Mouse (Mus musculus) heart, postnatal 10 days (tissue): ENCODE measurements around the gene Leo1. TPM values are rescaled to one million over a fixed set of nuclear protein-coding genes. Genes with fewer than 3 reads are reported as not detected.

ENCODE experiments used
- DNase-seq, 2 experiments: peaks; one replicate each; pipeline ENCODE4 v3.0.0; 2021
- intact Hi-C: fragments of 180-260 bp; cut with DNase I; formaldehyde crosslinking; loops from one replicate; pipeline ENCODE4 v1.15.1; 2025
- total RNA-seq, 2 experiments: library from RNA; stranded (reverse); gene quantifications; 2 replicates each; pipeline ENCODE4 v1.2.3; 2021

Leo1 gene
- 10 to 100 TPM; 21.8 to 23.2 TPM for total RNA-seq

DNA sequence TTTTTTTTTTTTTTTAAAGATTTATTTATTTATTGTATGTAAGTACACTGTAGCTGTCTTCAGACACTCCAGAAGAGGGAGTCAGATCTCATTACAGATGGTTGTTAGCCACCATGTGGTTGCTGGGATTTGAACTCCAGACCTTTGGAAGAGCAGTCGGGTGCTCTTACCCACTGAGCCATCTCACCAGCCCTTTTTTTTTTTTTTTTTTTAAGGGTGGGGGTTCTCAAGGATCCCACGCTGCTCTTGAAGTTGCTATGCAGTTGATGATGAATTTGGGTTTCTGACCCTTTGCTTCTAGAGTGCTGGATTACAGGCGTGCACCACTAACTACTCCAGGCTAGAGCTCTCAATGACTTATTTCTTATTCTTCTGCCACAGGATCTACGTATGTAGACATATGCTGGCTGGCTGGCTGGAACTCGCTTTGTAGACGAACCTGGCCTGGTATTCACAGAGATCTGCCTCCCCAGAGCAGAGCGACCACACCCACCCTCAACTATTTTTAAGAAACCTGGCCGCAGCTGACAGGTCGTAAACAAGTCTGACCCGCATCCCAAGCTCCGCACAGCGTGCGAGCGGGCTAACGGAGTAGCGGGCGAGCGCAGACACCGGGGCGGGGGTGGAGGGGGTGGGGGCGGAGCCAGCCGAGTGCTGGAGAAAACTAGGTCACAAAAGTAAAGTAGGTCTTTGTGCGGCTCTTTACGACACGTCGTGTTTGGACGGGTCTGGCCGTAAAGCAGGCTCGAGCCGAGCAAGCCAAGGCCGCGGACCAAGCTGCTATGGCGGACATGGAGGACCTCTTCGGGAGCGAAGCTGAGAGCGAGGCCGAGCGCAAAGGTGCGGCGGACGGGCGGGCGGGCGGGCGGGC is at the start of gene Leo1:
Gene Leo1 (plus strand): TSS at position 729 of the 871 bp plus-strand sequence.
- intact Hi-C loops = loop anchor here (5.0 kb wide), 3 partner anchors 76 to 141 kb away; no protein-coding TSS in a partner anchor

GRCm38 (mm10) chr9:75393251-75393650 is 48.1 kb upstream of the Leo1 start:
- intact Hi-C loops = no loop called here
- DNase-seq = no peak

More for the DNA sequence above, at the start of gene Leo1:
- peak; percentile 89 to 94 for DNase-seq

DNA sequence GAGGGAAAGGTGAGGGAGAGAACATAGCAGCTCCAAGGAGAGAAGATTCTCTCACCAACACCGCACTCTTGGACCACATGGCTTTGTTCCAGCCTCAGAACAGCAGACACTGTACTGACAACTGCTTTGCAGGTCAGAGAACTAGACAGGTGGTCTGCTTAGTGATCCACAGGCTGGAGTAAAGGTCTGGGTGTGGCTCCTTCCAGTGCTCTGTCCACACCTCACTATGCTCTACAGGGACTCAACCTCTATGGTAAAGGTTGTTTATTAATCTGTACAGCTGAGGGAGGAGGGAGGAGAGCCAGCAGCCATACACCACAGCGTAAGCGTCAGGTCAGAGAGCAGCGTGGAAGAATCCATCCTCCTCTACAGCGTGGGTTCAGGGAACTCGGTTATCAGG is 45.4 kb upstream of the Leo1 start:
- no peak for DNase-seq
- intact Hi-C loops = no loop called here

DNA sequence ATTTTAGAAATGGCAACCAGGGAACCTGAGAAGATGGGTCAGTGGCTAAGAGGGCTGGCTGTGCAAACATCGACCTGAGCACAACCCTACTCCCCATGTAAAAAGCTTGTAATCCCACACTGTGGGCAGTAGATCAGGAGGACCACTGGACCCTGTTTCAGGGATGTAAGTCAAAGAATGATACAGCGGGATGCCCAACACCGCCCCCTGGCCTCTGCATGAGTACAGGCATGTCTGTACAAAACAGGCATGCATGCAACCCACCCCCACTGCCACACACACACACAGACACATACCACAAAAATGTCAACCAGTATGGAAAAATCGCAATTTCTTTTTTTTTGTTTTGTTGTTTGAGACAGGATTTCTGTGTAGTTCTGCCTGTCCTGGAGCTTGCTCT is 42.3 kb upstream of the Leo1 start:
- intact Hi-C loops = no loop called here
- no peak for DNase-seq

GRCm38 (mm10) chr9:75400639-75401038 is 40.7 kb upstream of the Leo1 start:
- DNase-seq = peak; percentile 37 to 49
- intact Hi-C loops = no loop called here

DNA sequence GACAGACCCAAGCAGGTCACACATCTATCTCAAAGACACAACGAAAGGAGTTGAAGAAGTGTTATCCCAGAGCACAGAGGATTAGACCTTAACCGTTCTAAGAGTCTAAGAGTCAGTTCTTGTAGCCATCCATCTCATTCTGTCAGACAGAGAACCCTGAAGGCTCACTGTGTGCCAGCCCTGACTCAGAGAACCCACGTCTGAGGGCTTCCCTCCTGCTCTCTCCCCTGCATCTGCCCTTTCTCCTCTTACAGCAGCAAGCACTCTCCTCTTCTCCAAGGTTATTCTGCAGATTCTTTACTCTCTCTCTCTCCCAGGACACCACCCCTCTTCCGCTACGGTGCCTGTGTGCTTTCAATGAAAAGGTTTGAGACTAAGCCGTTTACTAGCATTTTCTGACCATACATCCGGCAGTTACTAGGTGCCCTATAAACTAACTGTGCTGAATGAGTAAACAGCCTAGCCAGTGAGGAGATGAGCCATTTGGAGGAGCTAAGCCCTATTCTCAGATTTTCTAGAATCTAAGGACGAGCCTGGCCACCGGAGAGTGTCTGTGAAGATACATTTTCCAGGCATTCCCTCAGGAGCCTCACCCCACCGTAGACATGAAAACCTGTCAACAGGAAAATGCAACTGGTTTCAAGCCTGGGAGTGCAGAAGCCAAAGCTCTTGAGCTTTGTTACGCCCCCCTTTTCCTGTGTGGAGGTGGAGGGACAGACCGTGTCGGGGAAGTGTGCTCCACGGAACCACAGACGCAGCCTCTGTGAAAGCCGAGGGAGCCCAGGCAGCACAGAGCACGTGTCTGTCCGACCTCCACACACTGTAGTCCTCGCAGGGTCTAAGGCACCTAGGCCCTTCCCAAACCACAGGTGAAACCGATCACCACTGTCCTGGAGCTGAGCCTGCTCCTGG is 39.5 kb upstream of the Leo1 start:
- DNase-seq = no peak
- intact Hi-C loops = no loop called here

- intact Hi-C loops = no loop called here
- no peak for DNase-seq
Observed at GRCm38 (mm10) chr9:75403520-75403919, 37.8 kb upstream of the Leo1 start.

DNA sequence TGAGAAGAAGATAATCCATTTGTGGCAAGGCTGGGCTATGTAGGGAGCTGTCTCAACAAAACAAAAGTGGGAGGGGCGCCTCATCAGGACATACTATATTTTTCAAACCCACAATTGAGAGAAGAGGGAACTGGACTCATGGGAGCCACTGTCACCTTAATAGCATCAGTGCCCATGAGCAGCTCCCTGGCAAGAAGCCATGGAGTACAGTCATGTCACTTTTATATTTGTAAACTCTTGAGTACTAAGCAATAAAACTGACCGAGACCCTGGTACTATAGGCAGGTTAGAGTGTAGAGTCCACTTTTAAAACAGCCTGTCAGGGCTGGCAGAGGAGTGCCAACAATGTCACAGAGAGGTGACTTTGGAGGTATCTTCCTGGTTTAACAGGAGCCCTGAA is 35.2 kb upstream of the Leo1 start:
- DNase-seq = no peak
- intact Hi-C loops = no loop called here

DNA sequence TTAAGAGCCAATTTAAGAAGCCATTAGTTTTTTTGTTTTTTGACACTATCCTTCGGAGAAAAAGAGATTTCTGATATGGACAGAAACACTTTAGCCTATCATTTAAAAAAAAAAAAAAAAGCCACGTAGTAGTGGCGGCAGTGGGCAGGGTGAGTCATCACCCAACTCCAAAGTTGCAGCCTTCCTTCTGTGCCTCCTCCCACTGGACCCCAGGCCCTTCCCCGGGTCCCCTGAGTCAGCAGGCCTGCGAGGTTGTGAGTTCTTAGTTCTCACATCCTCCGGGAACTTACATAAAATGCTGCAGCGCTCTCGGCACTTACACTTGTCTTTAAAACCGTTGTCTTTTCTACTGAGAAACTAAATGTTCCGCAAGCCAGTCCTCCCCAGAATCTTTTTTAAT is 33.5 kb upstream of the Leo1 start:
- DNase-seq = peak; percentile 56 to 60
- intact Hi-C loops = loop anchor here (2.0 kb wide), 1 partner anchor 27 kb away; no protein-coding TSS in a partner anchor

- DNase-seq = no peak
- intact Hi-C loops = loop anchor here (2.0 kb wide), 1 partner anchor 26 kb away; no protein-coding TSS in a partner anchor
Observed at GRCm38 (mm10) chr9:75408204-75408826, 33.0 kb upstream of the Leo1 start.

DNA sequence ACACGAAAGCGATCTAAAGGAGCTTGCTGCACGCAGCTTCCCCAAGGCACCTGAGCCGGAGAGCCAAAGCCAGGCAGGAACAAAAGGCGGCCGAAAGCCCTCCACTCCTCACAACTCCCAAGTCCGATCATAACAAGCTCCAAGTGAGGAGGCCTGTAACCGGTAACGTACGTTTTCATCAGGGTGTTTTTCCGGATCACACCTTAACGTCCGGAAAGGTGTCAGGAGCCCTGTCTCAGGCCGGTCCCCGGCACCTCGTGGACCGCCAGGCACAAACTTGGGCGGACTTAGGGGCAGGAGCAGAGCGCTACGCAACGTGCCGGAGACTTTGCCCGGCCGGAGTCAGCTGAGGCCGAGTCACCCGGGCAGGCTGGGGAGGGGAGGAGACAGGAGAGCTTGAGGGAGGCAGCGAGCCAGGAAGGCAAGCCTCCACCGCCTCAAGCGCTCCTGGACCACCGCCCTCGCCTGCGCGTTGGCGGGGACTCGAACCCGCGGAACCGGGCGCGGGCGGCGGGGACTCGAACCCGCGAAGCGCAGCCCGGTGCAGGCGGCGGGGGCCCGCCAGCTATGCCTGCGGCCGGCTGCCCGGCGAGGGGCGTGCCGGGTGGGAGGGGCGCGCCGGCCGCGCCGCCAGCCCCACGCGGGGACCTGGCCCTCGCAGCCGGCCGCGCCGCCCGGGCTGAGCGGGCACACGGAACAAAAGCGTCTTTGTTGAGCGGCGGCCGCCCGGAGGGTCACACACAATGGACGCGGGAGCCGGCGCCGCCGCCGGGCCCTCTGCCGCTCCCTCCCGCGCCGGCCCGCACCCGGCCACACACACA is 32.1 kb upstream of the Leo1 start:
- peak; percentile 87 to 88 for DNase-seq
- intact Hi-C loops = loop anchor here (2.0 kb wide), 1 partner anchor 26 kb away; no protein-coding TSS in a partner anchor

GRCm38 (mm10) chr9:75409852-75410378 is 31.4 kb upstream of the Leo1 start, which contains the start of gene Mapk6:
TSS of gene Mapk6 (minus strand) at chr9:75410005.
- intact Hi-C loops = loop anchor here (2.0 kb wide), 1 partner anchor 25 kb away; no protein-coding TSS in a partner anchor
- peak; percentile 99 for DNase-seq

- intact Hi-C loops = no loop called here
- DNase-seq = no peak
Observed at GRCm38 (mm10) chr9:75410868-75411487, 30.3 kb upstream of the Leo1 start.

DNA sequence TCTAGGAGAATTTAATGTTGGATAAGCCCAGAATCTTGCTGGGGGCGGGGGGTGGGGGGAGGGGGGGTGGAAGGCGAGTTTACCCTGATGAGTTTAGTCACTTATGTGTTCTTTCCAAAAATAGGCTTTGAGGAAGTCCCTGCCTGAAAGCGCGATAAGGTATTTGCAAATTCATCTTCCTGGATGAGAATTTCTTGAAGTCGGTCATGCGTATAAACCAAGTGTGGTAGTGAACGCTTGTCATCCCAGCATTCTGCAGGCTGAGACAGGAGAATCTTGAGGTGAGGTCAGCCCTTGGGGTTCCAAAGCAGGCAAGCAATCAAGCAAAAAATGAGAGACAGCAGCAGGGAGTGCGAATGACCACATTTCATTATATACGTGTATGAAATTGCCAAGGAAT is 29.7 kb upstream of the Leo1 start:
- no peak for DNase-seq
- intact Hi-C loops = no loop called here

GRCm38 (mm10) chr9:75413206-75413605 is 28.1 kb upstream of the Leo1 start:
- intact Hi-C loops = no loop called here
- no peak for DNase-seq

GRCm38 (mm10) chr9:75414204-75414603 is 27.1 kb upstream of the Leo1 start:
- intact Hi-C loops = no loop called here
- no peak for DNase-seq

DNA sequence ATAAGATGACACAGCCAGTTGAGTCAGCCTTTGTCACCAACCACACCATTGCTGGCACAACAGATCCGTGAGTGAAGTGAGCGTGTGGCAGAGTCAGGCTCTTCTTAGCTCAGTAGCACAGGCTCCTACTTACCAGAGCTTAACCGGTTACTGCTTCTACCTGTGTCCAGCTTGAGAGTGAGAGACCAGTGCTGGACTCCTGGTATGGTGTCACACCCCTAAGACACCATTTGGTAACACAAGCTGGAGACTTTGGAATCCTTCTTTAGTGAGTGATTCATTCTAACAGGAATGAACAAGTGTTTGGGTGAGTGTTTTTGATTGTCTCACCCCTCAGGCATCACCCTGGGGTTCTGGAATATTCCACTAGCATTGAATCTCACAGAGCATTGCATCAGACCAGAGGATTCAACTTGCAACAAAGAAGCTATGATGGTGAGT is 19.1 kb upstream of the Leo1 start:
- intact Hi-C loops = no loop called here
- no peak for DNase-seq

- DNase-seq = no peak
- intact Hi-C loops = no loop called here
Observed at GRCm38 (mm10) chr9:75423683-75424082, 17.6 kb upstream of the Leo1 start.
